Mouse (Mus musculus) limb, embryonic 14.5 days (tissue): ENCODE measurements at regions not wholly inside any gene's neighbourhood (a gene's known extent, or its start where the extent isn't known, plus 50 kb on each side); places are given as distances from the start of the nearest gene placed in this dataset.

Experiments
- ATAC-seq: fragments of 200-750 bp; cut with Nextera tagmentation; 2 replicates; pipeline ENCODE4 v1.8.0; 2017; ENCODE audit warnings: low read depth, moderate number of reproducible peaks, moderate TSS enrichment; ENCODE audit not compliant: low FRiP score
- DNase-seq: peaks from one replicate; pipeline ENCODE4 v3.0.0-alpha.2; 2015; ENCODE audit warnings: low spot score
- H3K27ac ChIP-seq: fragments of 300-500 bp; sonication (generic); replicated peaks from 2 replicates; pipeline ENCODE4 v1.5.1; 2014; ENCODE audit warnings: low read depth, mild to moderate bottlenecking, low read length, moderate library complexity, mixed read lengths
- H3K27me3 ChIP-seq: fragments of 300-500 bp; sonication (generic); 2 replicates; pipeline ENCODE4 v1.6.1; 2014; ENCODE audit warnings: low read length, mixed read lengths; ENCODE audit not compliant: control insufficient read depth, insufficient read depth
- H3K36me3 ChIP-seq: fragments of 300-500 bp; sonication (generic); 2 replicates; pipeline ENCODE4 v1.6.1; 2014; ENCODE audit warnings: mild to moderate bottlenecking, low read length, moderate library complexity, mixed read lengths; ENCODE audit not compliant: control insufficient read depth, insufficient read depth
- H3K4me1 ChIP-seq: fragments of 300-500 bp; sonication (generic); 2 replicates; pipeline ENCODE4 v1.6.1; 2014; ENCODE audit warnings: antibody characterized with exemption, low read length, mixed read lengths; ENCODE audit not compliant: control insufficient read depth, insufficient read depth
- H3K4me2 ChIP-seq: fragments of 300-500 bp; sonication (generic); replicated peaks from 2 replicates; pipeline ENCODE4 v1.6.1; 2014; ENCODE audit warnings: low read depth, mild to moderate bottlenecking, low read length, moderate library complexity; ENCODE audit not compliant: severe bottlenecking
- H3K4me3 ChIP-seq: fragments of 300-500 bp; sonication (generic); replicated peaks from 2 replicates; pipeline ENCODE4 v1.5.1; 2014; ENCODE audit warnings: low read length
- H3K9ac ChIP-seq: fragments of 300-500 bp; sonication (generic); 2 replicates; pipeline ENCODE4 v1.6.1; 2014; ENCODE audit warnings: mild to moderate bottlenecking, low read depth, low read length, moderate library complexity; ENCODE audit not compliant: severe bottlenecking
- H3K9me3 ChIP-seq: fragments of 300-500 bp; sonication (generic); 2 replicates; pipeline ENCODE4 v1.6.1; 2016; ENCODE audit warnings: low read length; ENCODE audit not compliant: control insufficient read depth
- POLR2A ChIP-seq: fragments of 200-500 bp; IDR thresholded peaks from 2 replicates; pipeline ENCODE4 v1.8.0; 2012; ENCODE audit warnings: inconsistent platforms, mild to moderate bottlenecking, moderate library complexity, borderline replicate concordance; ENCODE audit not compliant: insufficient read depth, insufficient read length; ENCODE audit errors: extremely low read depth
- WGBS: fragments of 180-500 bp; shearing (Covaris S2); extraction: QIAGEN DNeasy Blood & Tissue Kit; methylation state at CpG from one replicate; pipeline ENCODE4 v1.1.7; 2014; 5-methylcytosine and 5-hydroxymethylcytosine counted together

GRCm38 (mm10) chr13:83741591-83742021, 237.8 kb downstream of the Mef2c start:
- peaks cover 38% of the 10 kb centered on the region for H3K27me3 ChIP-seq
- 49% methylated on average over 7 of the region's 7 CpGs for WGBS

DNA sequence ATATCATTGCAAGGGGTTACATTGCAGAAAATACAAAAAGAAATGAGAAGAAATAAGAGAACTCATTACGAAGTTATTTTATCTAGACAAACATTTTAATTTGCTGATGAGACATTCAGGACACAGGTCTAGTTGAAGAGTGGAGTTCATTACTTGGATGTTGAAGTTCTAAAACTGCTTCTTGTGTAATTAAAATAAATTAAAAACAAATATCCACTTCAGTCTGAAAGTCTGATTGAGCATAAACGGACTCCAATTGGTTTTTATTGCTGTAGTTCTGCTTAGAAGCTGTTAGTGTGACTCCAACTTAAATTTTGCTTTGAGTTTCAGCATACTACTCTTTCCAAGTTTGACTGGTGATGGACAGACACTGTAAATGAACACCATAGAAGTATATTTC, 238.3 kb downstream of the Mef2c start:
- no peak for TF ChIP-seq POLR2A
- no peak overlapping the region for H3K27ac ChIP-seq
- WGBS: 57% methylated on average over 2 of the region's 2 CpGs
- no peaks in the 10 kb centered on the region for H3K4me1 ChIP-seq
- no peak for DNase-seq
- H3K9ac ChIP-seq: no peak overlapping the region
- no peaks in the 10 kb centered on the region for H3K9me3 ChIP-seq
- H3K36me3 ChIP-seq: no peaks in the 10 kb centered on the region
- no peak overlapping the region for H3K4me2 ChIP-seq
- H3K4me3 ChIP-seq: no peak overlapping the region
- ATAC-seq: no peak
- H3K27me3 ChIP-seq: peaks cover 36% of the 10 kb centered on the region

More at GRCm38 (mm10) chr13:83741591-83742021, 237.8 kb downstream of the Mef2c start:
- Histone ChIP-seq H3K4me1 (no peaks in the 10 kb centered on the region), H3K9ac (no peak overlapping the region), H3K36me3 (no peaks in the 10 kb centered on the region), H3K4me3 (no peak overlapping the region), H3K27ac (no peak overlapping the region), H3K9me3 (no peaks in the 10 kb centered on the region), H3K4me2 (no peak overlapping the region)
- no peak for TF ChIP-seq POLR2A
- ATAC-seq (no peak), DNase-seq (no peak)

- Histone ChIP-seq H3K4me3 (no peak overlapping the region), H3K4me2 (no peak overlapping the region), H3K9me3 (no peaks in the 10 kb centered on the region), H3K27me3 (peaks cover 31% of the 10 kb centered on the region), H3K36me3 (no peaks in the 10 kb centered on the region), H3K27ac (no peak overlapping the region), H3K4me1 (no peaks in the 10 kb centered on the region), H3K9ac (no peak overlapping the region)
- ATAC-seq: no peak
- WGBS: 70% methylated on average over 3 of the region's 3 CpGs
- DNase-seq: no peak
- no peak for TF ChIP-seq POLR2A
Measured at GRCm38 (mm10) chr13:83742546-83742945, 238.7 kb downstream of the Mef2c start.

GRCm38 (mm10) chr13:83743381-83743780, 239.5 kb downstream of the Mef2c start:
- H3K4me2 ChIP-seq: no peak overlapping the region
- DNase-seq: no peak
- ATAC-seq: no peak
- no peak for TF ChIP-seq POLR2A
- no peak overlapping the region for H3K27ac ChIP-seq
- no peaks in the 10 kb centered on the region for H3K9me3 ChIP-seq
- H3K4me3 ChIP-seq: no peak overlapping the region
- no peak overlapping the region for H3K9ac ChIP-seq
- WGBS: 86% methylated on average over 2 of the region's 2 CpGs
- H3K4me1 ChIP-seq: no peaks in the 10 kb centered on the region
- H3K27me3 ChIP-seq: peaks cover 23% of the 10 kb centered on the region
- no peaks in the 10 kb centered on the region for H3K36me3 ChIP-seq

DNA sequence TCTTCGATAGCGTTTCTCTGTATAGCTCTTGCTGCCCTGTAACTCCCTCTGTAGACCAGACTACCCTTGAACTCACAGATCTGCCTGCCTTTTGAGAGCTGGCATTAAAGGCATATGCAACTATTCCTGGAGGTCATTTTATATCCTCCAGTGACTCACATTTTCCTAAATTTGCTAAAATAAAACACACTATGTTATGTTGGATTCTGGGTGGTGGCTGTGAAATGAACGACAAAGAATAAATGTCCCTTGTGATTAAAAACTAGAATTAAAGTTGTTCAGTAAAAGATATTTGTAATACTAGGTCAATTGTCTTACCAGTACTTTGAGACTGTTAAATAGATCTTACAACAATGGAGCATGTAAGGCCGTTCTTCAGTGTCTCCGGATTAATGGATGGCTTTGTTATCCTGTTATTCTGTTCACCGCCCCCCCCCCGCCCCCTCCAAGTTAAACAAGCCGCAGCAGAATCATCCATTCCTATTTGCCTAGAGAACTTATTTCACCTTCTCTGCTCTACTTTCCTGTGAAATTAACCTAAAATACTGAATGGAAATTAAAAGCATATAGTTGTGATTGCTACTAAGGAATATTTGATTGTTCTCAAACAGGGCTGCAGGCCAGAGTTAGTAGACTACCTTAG, 240.4 kb downstream of the Mef2c start:
- Histone ChIP-seq H3K27ac (no peak overlapping the region), H3K4me2 (peak overlapping the region; percentile 69), H3K9ac (no peak overlapping the region), H3K36me3 (no peaks in the 10 kb centered on the region), H3K4me1 (no peaks in the 10 kb centered on the region), H3K27me3 (peaks cover 15% of the 10 kb centered on the region), H3K9me3 (no peaks in the 10 kb centered on the region), H3K4me3 (peak overlapping the region; percentile 45)
- no peak for DNase-seq
- WGBS: 61% methylated on average over 8 of the region's 8 CpGs
- no peak for ATAC-seq
- no peak for TF ChIP-seq POLR2A

DNA sequence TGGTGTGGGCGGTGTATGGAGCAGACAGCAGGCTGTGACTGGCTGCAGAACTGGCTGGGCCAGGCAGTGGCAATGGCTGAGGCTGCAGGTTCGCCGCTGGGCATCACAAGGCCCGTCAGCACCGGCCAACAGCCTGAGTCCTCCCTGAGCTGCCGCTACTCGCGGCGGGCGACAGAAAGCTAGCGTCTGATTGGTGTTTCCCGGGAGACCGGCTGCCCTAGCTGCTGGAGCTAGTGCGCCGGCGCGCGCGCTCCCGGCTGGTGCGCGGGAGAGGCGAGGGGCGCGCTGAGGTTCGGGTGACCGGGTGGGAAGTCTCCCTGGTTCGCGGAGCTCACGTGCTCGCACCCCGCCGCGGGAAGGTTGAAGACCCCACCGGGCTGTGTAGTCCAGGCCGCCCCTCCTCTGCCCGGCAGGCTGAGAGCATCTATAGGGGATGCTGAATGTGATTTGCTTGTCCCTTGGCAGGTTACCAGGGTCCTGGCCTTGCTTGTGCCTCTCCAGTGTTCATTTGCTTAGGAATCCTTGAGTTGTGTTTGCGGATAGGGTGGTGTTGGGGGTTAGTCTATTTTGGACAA, 241.2 kb downstream of the Mef2c start:
- H3K4me1 ChIP-seq: no peaks in the 10 kb centered on the region

More for the DNA sequence above, 241.2 kb downstream of the Mef2c start:
- peak; percentile 89 for ATAC-seq
- H3K9ac ChIP-seq: peak overlapping the region; percentile 44
- peak overlapping the region; percentile 69 for H3K4me2 ChIP-seq
- H3K4me3 ChIP-seq: peak overlapping the region; percentile 45
- no peaks in the 10 kb centered on the region for H3K9me3 ChIP-seq
- no peaks in the 10 kb centered on the region for H3K36me3 ChIP-seq
- H3K27ac ChIP-seq: no peak overlapping the region
- peak; percentile 71 for DNase-seq
- WGBS: 0% methylated on average over 27 of the region's 38 CpGs
- peaks cover 7% of the 10 kb centered on the region for H3K27me3 ChIP-seq
- no peak for TF ChIP-seq POLR2A
